Mouse (Mus musculus): Measurements from ENCODE around the gene Cldn34b1.
"Not testable (repeated sequence)": the region's sequence is repeated elsewhere in the genome, so short reads cannot be mapped to it uniquely, and the experiment has no call there.

Cldn34b1 gene

DNA sequence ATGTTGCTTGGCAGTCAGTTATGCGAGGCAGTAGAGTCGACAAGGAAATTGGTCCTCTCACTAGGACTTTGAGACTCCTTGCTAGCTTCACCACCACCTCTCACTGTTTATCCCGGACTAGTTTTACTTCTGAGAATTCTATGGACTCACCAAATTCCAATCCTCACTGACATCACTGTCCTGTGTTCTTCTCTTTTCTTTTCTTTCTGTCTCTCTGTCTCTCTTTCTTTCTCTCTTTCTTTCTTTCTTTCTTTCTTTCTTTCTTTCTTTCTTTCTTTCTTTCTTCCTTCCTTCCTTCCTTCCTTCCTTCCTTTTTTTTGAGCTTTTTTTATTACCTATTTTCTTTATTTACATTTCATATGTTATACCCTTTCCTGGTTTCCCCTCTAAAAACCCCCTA, at the start of gene Cldn34b1:
Gene Cldn34b1 (minus strand): TSS at position 101 of the 400 bp plus-strand sequence.
- DNase-seq: not testable (repeated sequence)

DNA sequence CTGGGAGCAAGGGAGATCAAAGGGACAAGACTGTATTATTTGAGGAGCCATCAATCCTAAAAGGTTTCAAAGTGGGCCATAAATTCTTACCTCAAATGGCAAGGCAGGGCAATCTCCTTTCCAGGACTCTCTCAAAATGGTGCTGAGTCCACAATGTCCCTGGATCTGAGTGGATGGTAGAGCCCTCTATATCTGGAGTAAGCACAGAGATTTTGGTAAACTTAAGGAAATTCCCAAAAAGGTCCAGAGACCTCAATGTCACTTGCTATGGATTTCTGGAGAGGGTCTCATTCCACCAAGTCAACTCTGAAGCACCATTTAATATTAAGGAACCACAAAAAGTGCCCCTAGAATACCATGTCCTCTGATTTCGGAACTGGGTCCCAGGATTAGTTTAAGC, 45.8 kb upstream of the Cldn34b1 start, which contains the start of gene Magea6:
Gene Magea6 (minus strand): TSS at position 101 of the 400 bp plus-strand sequence.
- not testable (repeated sequence) for DNase-seq

All from kidney, adult 11 months (tissue).